Mouse (Mus musculus) gastrocnemius, postnatal 4 days (tissue): Measurements from ENCODE around the gene Adarb1. TPM values are rescaled to one million over a fixed set of nuclear protein-coding genes. Genes with fewer than 3 reads are reported as not detected.

Experiments used
- DNase-seq, 2 experiments: peaks; one replicate each; pipeline ENCODE4 v3.0.0; 2021 to 2022; ENCODE audit warnings: low spot score in 2 of 2, mixed read lengths in 2 of 2
- total RNA-seq, 2 experiments: library from RNA; stranded (reverse); gene quantifications; 2 replicates each; pipeline ENCODE4 v1.2.3; 2021

Adarb1 gene
- total RNA-seq, 2 experiments from 2014 or later: 9.7 to 11.4 TPM

- DNase-seq: no peak
These were observed 30.5 kb downstream of the Adarb1 start for GRCm38 (mm10) chr10:77387558-77387957.

DNA sequence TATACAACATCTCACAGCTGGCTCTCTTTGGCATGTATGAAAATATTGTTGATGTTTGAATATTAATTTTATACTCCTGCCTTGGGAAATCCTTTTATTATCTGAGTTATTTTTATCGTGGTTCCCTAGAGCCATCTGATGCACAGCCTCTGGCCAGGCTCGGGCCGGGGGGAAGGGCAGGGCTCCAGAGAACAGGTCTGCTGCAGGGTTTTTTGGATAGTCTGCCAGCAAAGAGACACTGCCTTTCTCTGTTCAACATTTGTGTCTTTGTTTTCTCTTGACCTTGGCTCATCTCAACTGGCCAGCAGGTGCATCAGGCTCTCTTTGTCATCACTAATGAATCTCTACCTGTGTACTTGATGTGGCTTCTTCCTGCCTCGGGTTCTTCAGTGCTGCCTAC is 32.3 kb downstream of the Adarb1 start:
- no peak for DNase-seq

GRCm38 (mm10) chr10:77383045-77383444 is 35.0 kb downstream of the Adarb1 start:
- DNase-seq: no peak

- DNase-seq: no peak
These were observed 36.9 kb downstream of the Adarb1 start for GRCm38 (mm10) chr10:77381191-77381590.

GRCm38 (mm10) chr10:77380716-77381115 is 37.4 kb downstream of the Adarb1 start:
- DNase-seq: no peak

DNA sequence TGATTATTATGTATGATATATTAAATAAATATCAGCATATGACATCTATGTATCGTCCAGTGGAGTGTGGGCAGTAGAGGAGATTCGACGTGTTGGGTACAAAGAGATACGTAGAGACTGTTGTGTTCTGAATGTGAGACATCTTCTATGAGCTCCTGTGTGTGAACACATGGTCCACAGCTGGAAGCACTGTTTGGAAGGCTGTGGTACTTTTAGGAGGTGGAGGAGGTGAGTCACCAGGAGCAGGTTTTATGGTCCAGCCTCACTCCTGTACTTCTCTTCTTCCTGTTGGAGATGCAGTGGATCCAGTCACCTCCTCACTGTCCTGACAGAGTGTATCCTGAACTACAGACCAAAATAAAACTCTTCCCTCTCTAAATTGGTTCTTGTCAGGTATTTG is 38.9 kb downstream of the Adarb1 start:
- no peak for DNase-seq

DNA sequence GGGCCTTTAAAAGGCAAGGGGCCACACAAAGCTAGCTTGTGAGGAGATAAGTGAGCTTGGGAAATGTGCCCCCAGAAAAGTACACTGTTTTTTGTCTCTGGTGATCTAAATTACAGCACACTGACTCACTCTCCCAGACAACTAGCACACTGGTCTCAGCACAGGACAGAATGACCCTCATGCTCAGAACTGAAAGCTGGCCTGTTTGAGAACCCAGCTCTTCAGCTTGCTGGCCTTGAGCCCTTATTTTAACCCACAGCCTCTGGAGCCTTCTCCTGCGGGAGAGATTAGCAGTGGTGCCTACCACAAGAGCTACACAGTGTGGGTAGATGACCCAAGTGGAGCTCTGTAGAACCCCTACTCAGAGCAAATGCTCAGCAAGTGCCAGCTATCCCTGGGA is 42.0 kb downstream of the Adarb1 start:
- DNase-seq: no peak

DNA sequence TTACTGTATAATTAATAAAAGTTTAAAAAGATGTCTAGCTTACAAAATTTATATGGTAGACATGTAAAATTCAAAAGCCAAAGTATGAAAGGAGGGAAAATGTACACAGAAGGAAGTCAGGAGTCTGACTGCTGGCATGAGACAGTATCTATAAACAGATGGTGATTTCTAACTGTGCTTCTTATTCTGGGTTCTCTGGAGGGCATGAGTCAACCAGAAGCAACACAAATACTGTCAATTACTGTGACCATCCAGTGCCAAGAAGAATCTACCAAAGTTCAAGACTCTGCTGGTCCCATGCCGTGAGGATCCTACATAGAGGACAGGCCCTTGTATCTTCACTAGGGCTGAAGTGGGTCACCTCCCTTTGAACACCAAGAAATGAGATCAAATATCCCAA is 43.1 kb downstream of the Adarb1 start:
- DNase-seq: no peak

- no peak for DNase-seq
These were observed 43.7 kb downstream of the Adarb1 start for GRCm38 (mm10) chr10:77374407-77374806.

DNA sequence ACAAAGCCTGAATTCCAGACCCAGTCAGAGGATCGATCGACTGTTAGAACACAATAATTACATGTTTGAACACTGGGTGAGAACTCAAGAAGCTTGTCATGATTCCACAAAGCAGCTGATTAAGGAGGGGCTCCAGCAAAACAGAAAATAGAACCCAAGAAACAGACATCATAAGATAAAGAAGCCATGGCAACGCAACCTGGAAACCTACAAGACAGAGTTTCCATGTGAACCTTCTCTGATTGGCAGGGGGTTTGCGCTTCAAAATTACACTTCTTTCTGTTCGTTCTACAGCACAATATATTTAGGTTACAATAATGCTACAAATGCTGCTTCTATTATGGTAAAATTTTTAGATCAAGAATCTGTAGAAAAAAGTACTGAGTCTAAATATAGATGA is 47.9 kb downstream of the Adarb1 start:
- no peak for DNase-seq

- no peak for DNase-seq
These were observed 50.1 kb downstream of the Adarb1 start for GRCm38 (mm10) chr10:77367973-77368372.

DNA sequence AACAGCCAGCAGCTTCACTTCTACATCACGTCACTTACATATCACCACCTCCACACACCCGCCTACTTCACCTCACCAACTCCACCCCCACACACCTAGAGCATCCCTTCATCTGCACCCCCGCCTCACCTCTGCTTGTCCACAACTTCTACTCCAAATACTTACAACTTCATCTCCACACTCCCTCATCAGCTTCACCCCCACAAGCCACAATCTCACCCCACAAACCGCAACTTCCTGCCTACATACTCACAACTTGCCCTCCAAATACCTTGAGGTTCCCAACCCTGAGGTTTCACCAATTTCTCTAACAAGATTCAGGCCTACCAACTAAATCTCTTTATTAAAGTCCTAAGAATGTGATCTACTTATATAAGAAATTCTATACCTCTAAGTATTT is 51.1 kb downstream of the Adarb1 start:
- DNase-seq: no peak

DNA sequence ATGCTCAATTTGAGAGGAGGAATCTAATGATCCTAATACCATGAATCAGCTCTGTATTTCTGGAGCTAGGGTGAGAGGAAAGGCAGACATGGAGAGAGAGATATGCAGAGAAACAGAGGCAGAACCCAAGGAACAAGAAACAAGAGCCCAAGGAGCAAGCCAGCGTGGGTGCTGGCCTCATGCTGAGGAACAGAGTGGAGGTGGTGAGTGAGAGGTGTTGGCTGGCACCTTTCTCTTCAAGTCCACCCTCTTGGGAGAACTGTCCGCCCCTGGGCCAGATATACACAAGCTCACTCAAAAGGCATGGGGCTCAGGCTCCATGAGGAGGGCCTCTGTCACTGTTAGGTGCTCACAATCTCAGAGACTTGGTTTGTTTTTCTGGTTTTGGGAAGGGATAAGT is 52.9 kb downstream of the Adarb1 start:
- DNase-seq: no peak

DNA sequence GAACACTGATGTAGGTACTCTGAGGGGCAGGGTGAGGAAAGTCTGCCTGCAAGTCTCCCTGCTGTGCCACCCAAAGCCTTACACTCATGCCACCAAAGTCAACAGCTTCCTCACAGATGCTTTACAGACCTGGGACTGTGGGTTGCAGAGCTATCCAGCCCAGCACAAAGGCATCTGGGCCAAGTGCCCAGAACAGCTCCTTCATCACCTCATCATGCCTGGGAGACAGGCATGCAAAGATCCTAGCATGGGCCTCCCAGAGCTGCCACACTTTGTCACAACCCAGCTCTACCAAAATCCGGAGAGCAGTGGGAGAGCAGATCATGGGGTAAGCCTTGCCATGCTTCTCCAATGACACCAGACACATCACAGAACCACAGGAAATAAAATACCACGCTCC is 57.6 kb downstream of the Adarb1 start:
- DNase-seq: peak in 1 of 2 experiments; percentile 9

DNA sequence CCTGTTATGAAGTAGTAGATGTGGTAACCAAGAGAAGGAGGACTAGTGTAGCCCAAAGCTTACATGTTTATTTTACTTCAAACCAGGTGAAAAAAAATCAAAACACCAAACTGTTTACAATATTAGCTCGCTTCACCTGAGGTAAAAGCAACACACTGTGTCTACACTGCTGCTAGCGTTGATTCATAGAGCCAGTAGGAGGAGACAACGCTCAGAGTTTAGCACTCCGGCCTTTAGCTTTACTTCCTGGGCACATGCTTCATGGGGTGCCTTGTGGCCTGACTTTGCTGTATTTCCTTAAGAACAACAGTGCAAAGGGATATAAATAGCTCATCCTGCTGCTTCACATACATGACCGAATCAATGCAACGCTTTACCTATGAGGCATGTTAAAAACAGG is 60.1 kb downstream of the Adarb1 start:
- peak in 1 of 2 experiments; percentile 7 for DNase-seq

DNA sequence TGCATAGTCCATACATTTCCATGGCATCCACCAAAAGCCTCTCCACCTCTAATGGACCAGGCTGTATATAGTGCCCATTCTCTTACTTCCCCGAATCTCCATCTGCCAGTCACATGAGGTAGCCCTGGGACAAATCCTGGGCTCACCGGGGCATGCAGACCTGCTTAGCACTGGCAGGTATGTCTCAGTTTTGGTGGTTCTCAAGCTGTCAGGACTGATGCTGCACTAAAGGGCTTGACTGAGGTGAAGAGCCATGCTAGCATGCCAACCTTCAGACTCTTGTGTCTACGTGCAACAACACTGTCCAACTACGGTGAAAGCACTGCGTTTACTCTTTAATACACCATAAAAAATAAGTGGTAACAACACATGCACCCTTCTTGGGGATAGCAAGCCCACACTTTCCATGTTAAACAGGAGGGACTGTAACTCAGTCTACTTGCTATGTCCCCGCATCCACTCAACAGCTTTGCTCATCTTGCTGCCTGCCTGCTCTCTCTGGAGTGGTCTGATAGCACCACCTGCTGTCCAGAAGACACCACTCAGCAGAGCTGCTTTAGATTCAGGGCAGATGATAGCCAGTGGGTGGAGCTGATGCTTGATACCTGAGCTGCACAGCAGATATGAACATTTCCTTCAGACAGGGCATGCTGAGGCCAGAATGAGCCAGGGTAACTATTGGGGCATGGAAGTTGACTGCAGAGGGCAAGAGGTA is 64.9 kb downstream of the Adarb1 start:
- DNase-seq: peak; percentile 48 to 74

- peak in 1 of 2 experiments; percentile 13 for DNase-seq
These were observed 75.2 kb downstream of the Adarb1 start for GRCm38 (mm10) chr10:77342842-77343241.

DNA sequence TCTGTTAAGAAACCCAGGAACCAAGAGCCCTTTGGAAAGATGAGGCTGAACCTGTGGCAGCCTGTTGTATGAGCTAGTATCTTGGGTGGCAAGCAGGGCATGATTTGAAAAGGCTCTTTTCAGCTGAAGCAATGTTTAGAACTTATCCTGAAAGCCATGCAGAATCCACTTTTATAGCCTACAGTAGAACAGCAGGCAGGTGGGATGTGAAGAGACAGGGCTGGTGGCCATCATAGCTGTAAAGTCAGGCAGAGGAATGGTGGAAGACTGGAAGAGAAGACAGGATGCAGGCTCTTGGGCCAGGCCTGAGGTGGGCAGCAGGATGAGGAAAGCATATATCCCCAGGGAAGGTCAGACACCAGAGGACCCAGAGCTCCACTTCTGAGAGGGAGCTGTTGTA is 76.4 kb downstream of the Adarb1 start:
- DNase-seq: peak in 1 of 2 experiments; percentile 7

DNA sequence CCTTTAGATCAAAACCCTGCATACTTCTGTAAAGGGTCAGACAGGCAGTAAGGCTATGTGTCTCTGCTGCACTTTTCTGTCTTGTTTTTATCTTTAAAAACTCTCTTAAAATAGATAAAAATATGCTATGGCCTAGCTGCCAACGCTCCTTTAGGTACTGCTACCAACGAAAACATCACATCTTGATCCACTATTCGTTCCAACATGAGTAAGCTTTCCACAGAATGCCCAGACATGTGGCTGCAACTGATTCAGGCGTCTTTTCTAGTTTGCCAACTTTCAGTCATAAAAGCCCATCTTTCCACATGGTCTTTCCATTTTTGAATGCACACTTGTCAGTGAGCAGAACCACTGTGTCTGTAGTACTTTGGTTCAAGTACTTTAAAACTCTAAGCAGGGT is 77.0 kb downstream of the Adarb1 start:
- no peak for DNase-seq

- DNase-seq: peak; percentile 15 to 42
These were observed 78.2 kb downstream of the Adarb1 start for GRCm38 (mm10) chr10:77339871-77340341.

- DNase-seq: no peak
These were observed 84.6 kb downstream of the Adarb1 start for GRCm38 (mm10) chr10:77333518-77333917.

GRCm38 (mm10) chr10:77329446-77330094 is 88.5 kb downstream of the Adarb1 start:
- no peak for DNase-seq

DNA sequence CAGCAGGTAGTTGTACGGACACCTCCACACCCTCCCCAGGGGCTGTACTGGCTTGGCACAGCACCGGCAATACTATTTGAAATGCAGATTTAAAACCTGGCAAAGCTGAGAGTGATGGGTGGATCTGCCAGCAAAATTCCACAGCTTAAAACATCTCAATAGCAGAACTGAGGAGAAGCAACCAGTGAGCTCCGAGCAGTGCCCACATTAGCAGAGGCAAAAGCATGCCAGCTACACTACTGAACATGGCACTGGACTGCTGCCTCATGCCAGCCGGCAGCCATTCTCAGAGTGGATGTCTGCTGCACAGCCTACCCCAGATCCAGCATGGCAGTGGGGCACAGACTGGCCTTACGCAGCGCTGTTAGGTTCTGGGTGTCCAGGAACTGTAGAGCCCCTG is 93.4 kb downstream of the Adarb1 start:
- DNase-seq: no peak
